Mouse (Mus musculus): Measurements from ENCODE around the gene Gcc2. TPM values are rescaled to one million over a fixed set of nuclear protein-coding genes. Genes with fewer than 3 reads are reported as not detected.

The Gcc2 gene
- total RNA-seq, 1 experiment from 2014 or later: 62.7 TPM

DNA sequence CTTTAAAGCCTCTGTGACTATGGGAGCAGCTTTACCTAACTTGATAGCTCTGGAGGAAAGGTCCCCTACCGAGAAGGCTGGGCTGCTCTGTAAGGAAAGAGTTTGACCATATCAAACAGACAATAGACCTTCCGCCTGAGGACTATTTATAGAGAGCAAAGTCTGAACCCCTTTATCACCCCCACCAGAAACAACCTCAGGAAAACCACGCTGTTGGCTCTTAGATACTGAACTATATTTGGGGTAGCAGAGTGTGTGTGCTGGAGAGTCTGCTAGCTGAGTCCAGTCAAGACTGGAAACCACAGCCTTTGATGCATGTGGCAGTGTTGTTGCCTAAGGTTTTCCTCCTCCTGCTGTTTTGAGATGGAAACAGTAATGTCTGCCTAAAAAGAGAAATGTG lies 99.3 kb downstream of the Gcc2 start:
- no peak for ATAC-seq (ENCODE audit: extremely low read depth, insufficient number of reproducible peaks, low FRiP score, poor library complexity, severe bottlenecking)

Other genes with a start within 250 kb of the Gcc2 start
- not detected in 2 replicates for gene AW822073, start 30.6 kb upstream of the Gcc2 start, total RNA-seq (2017)
- 0.47 TPM in 1 of 2 replicates, not detected in the other for gene Duxf3, start 22.8 kb upstream of the Gcc2 start, total RNA-seq (2017)
- gene Gm4981, start 18.8 kb upstream of the Gcc2 start, total RNA-seq (2017): 0.23 TPM in 1 of 2 replicates, not detected in the other
- gene Lims1, start 68.0 kb downstream of the Gcc2 start, total RNA-seq (2017): 52.9 and 61.9 TPM in 2 replicates
- 136 and 148 TPM in 2 replicates for gene Ranbp2, start 191.4 kb downstream of the Gcc2 start, total RNA-seq (2017)
- 2.9 and 3.5 TPM in 2 replicates for gene Ccdc138, start 242.5 kb downstream of the Gcc2 start, total RNA-seq (2017)